In genomic region chr9:29751396-29751795, GRCm38 (mm10) we compare ENCODE assay signal across 10 mouse cellular contexts.
DNase-seq lines count a peak whose midpoint lies in the region; TF ChIP-seq lines count a peak whose summit lies in the region.
"Had no signal": no experiment of that assay in that cellular context is flagged by ENCODE, and none has a peak within 500 bp of the region (broad histone marks: within the 10 kb centered on the region; RNA-seq: fewer than 3 reads in every experiment).

No protein-coding gene starts in this region.

- TF ChIP-seq POLR2A in cortical plate, adult 2 months (IDR thresholded peaks at IDR 0.05; ENCODE audit: extremely low read depth, insufficient read depth, low read length) = no peak

- no peaks in the 10 kb centered on the region for H3K36me3 ChIP-seq in ES-E14 (ENCODE audit: control insufficient read depth, insufficient read depth, low read length, poor library complexity, severe bottlenecking)
- H3K36me3 ChIP-seq: limb, embryonic 12.5 days had no signal

- DNase-seq in heart, postnatal 4 days = peak; percentile 17
- no peak for DNase-seq in heart, postnatal 25 days (ENCODE audit: low spot score)
- peak; percentile 20 for DNase-seq in ES-E14 (ENCODE audit: low read depth, low spot score)
- peak; percentile 22 to 55 for DNase-seq in kidney, postnatal 36 days
- no peak for DNase-seq in ovary, postnatal 36 days (ENCODE audit: low spot score)
- DNase-seq in frontal cortex, postnatal 36 days (ENCODE audit: low spot score in 2 of 2) = no peak
- no peak for DNase-seq in gastrocnemius, postnatal 36 days

- no peak overlapping the region for H3K27ac ChIP-seq in ES-E14 (ENCODE audit: insufficient read depth, low read depth, low read length, poor library complexity, severe bottlenecking)
- H3K27ac ChIP-seq in cortical plate, adult 2 months (ENCODE audit: insufficient read depth, low read length) = no peak overlapping the region
- H3K27ac ChIP-seq: limb, embryonic 12.5 days had no signal

- intact Hi-C loops in heart, postnatal 25 days (cut with DNase I) = no loop called here
- intact Hi-C loops in gastrocnemius, postnatal 36 days (cut with DNase I) = no loop called here

- H3K4me3 ChIP-seq in ES-E14 (ENCODE audit: insufficient read depth in 1 of 2, low read depth in 1 of 2, low read length in 2 of 2, poor library complexity in 1 of 2, severe bottlenecking in 1 of 2) = no peak overlapping the region
- H3K4me3 ChIP-seq in cortical plate, adult 2 months (ENCODE audit: insufficient read depth, low read length) = no peak overlapping the region
- H3K4me3 ChIP-seq: erythroblast, embryonic 14.5 days had no signal

- TF ChIP-seq CTCF in cortical plate, adult 2 months (IDR thresholded peaks at IDR 0.05; ENCODE audit: extremely low read depth, insufficient read depth, low read length) = peak; percentile 17; the same call in 1 of the 2 replicates

- H3K9me3 ChIP-seq in ES-E14 (ENCODE audit: control insufficient read depth, insufficient read depth, low read depth, low read length) = no peaks in the 10 kb centered on the region
- H3K9me3 ChIP-seq: limb, embryonic 12.5 days had no signal

- in situ Hi-C loops in ES-E14 (cut with MboI; ENCODE audit: low sequenced_read_pairs in 2 of 2, unreplicated experiment in 2 of 2) = no loop called here

- H3K9ac ChIP-seq in ES-E14 (ENCODE audit: insufficient read depth, low read depth, low read length, poor library complexity, severe bottlenecking) = no peak overlapping the region
- H3K9ac ChIP-seq: limb, embryonic 12.5 days had no signal

- no peaks in the 10 kb centered on the region for H3K4me1 ChIP-seq in ES-E14 (ENCODE audit: control insufficient read depth in 2 of 2, insufficient read depth in 2 of 2, low read length in 2 of 2, poor library complexity in 1 of 2)
- H3K4me1 ChIP-seq in cortical plate, adult 2 months (ENCODE audit: control insufficient read depth, insufficient read depth, low read length) = peaks cover 1% of the 10 kb centered on the region; the same call in 1 of the 2 replicates

TF ChIP-seq in ES-E14, 5 proteins besides CTCF, POLR2A, EP300 and RAD21:
- TF ChIP-seq ZNF384 (IDR thresholded peaks at IDR 0.05; ENCODE audit: low read depth, low read length) (no peak), CHD2 (IDR thresholded peaks at IDR 0.05; ENCODE audit: low read depth, low read length) (no peak), HCFC1 (IDR thresholded peaks at IDR 0.05; ENCODE audit: borderline replicate concordance, insufficient read depth, low read length) (no peak), ZC3H11A (IDR thresholded peaks at IDR 0.05; ENCODE audit: borderline replicate concordance, low read depth, low read length) (no peak), MAFK (IDR thresholded peaks at IDR 0.05; ENCODE audit: insufficient read depth, low read depth, low read length) (no peak)

Comparison
In these comparisons a context has a peak if more than half of its experiments do, and no peak if none do; other contexts are left out.
1. DNase-seq: peak in heart, postnatal 4 days (single experiment), ES-E14 (single experiment) and kidney, postnatal 36 days (2 of 2); none in heart, postnatal 25 days (single experiment), ovary, postnatal 36 days (single experiment), frontal cortex, postnatal 36 days (0 of 2) and gastrocnemius, postnatal 36 days (0 of 2).